ENCODE assay signal across 23 mouse cellular contexts in the genomic region with DNA sequence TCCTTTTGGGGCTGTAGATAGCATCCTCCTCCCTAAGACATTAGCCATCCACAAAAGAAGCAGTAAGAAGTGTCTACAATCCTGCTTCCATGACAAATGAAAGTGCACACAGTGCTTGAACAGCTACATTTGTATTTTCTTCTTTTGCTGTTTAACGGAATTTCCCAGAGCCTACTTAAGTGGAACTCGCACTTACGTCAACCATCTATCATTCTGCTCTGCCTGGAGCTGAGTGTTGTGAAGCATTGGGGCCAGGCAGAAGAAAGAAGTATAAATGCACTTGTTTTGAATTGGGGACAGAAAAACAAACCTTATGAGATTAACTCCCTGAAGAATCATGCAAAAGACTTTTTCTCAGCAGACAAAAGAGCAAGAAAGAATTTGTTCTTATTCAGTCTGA.
DNase-seq lines count a peak whose midpoint lies in the region; ATAC-seq and TF ChIP-seq lines count a peak whose summit lies in the region.
"Had no signal": no experiment of that assay in that cellular context is flagged by ENCODE, and none has a peak within 500 bp of the region (broad histone marks: within the 10 kb centered on the region; RNA-seq: fewer than 3 reads in every experiment).

No protein-coding gene starts in this region.

- H3K4me3 ChIP-seq in left cerebral cortex, adult 2 months, result no peak overlapping the region
- no peak overlapping the region for H3K4me3 ChIP-seq in CH12.LX (replicated peaks in 1 of 3; ENCODE audit: low read depth in 2 of 3, low read length in 2 of 3, poor library complexity in 1 of 3)

- TF ChIP-seq EP300 in CH12.LX (IDR thresholded peaks at IDR 0.05; ENCODE audit: low read length), result no peak

- no peak for DNase-seq in frontal cortex, postnatal 25 days (ENCODE audit: low spot score in 2 of 2)
- no peak for DNase-seq in left cerebral cortex, adult 2 months (ENCODE audit: extremely low spot score in 1 of 2, low spot score in 2 of 2)
- no peak for DNase-seq in left cerebral cortex, adult 18-20 months (ENCODE audit: low spot score in 2 of 2)
- no peak for DNase-seq in CH12.LX (ENCODE audit: extremely low read depth)
- peak; percentile 52 for DNase-seq in brain, adult 2 months (ENCODE audit: low read depth, low spot score)
- DNase-seq in spleen, adult 18-20 months, result no peak
- no peak for DNase-seq in lung, postnatal 4 days
- DNase-seq: adrenal gland, adult 2 months; adrenal gland, adult 8-10 months; adrenal gland, postnatal 10 days; adrenal gland, postnatal 14 days; adrenal gland, postnatal 25 days; adrenal gland, postnatal 36 days; B cell, adult 2 months; cerebellum, adult 11 months; cerebellum, adult 11-12 months; cerebellum, adult 18-20 months; cerebellum, adult 2 months had no signal

- H3K9ac ChIP-seq in CH12.LX (ENCODE audit: insufficient read depth, low read depth), result peak overlapping the region; percentile 53

- H3K36me3 ChIP-seq in CH12.LX (replicated peaks in 1 of 2; ENCODE audit: control insufficient read depth in 1 of 2, insufficient read depth in 1 of 2, low read length in 1 of 2), result no peaks in the 10 kb centered on the region
- H3K36me3 ChIP-seq: G1E had no signal

- TF ChIP-seq RAD21 in CH12.LX (IDR thresholded peaks at IDR 0.05; ENCODE audit: low read depth, low read length), result no peak; the same call in 1 of the 2 replicates

- H3K9me3 ChIP-seq in CH12.LX (replicated peaks; ENCODE audit: low read length), result no peaks in the 10 kb centered on the region

- H3K79me2 ChIP-seq in CH12.LX (replicated peaks; ENCODE audit: control insufficient read depth, extremely low read depth, insufficient read depth, poor library complexity, severe bottlenecking), result no peaks in the 10 kb centered on the region

- H3K27ac ChIP-seq in left cerebral cortex, adult 2 months, result peak overlapping the region; percentile 66
- peak overlapping the region; percentile 60 for H3K27ac ChIP-seq in CH12.LX (ENCODE audit: insufficient read depth, low read depth)

- peak overlapping the region; percentile 56 for H3K4me2 ChIP-seq in CH12.LX (ENCODE audit: insufficient read depth, low read depth, poor library complexity, severe bottlenecking)

- H3K27me3 ChIP-seq in CH12.LX (replicated peaks), result no peaks in the 10 kb centered on the region
- H3K27me3 ChIP-seq: Patski had no signal

- dilution Hi-C loops in CH12.LX (cut with MboI; ENCODE audit: extremely low pct_ligation_motif_present, extremely low pct_unique_long_range_greater_than_20kb, low sequenced_read_pairs), result no loop called here

- intact Hi-C loops in left cerebral cortex, adult 2 months (cut with DNase I), result loop anchor here (5.0 kb wide), 2 partner anchors 108 to 183 kb away; no protein-coding TSS in a partner anchor

- peak; percentile 62 for ATAC-seq in frontal cortex, adult (ENCODE audit: low TSS enrichment)
- ATAC-seq: activated CD4-positive, CD25-positive, alpha-beta regulatory T cell, adult 4 months; CD4-positive, CD25-positive, alpha-beta regulatory T cell, adult 4 months; Patski had no signal

- in situ Hi-C loops in CH12.LX (cut with MboI; ENCODE audit: low pct_ligation_motif_present, low pct_unique_long_range_greater_than_20kb, low sequenced_read_pairs), result no loop called here

- TF ChIP-seq CTCF in left cerebral cortex, adult 2 months (IDR thresholded peaks at IDR 0.05), result no peak
- no peak for TF ChIP-seq CTCF in CH12.LX (conservative IDR thresholded peaks at IDR 0.05 in 1 of 2, IDR thresholded peaks at IDR 0.05 in 1 of 2; ENCODE audit: low read depth in 2 of 2, low read length in 2 of 2)

- no peak for TF ChIP-seq POLR2A in CH12.LX (IDR thresholded peaks at IDR 0.05; ENCODE audit: low read depth, low read length)

- peaks cover 11 to 28% of the 10 kb centered on the region in 2 experiments; a peak in 3 of 4 replicates for H3K4me1 ChIP-seq in CH12.LX (ENCODE audit: control insufficient read depth in 1 of 2, insufficient read depth in 2 of 2)

TF ChIP-seq in CH12.LX, 34 proteins besides CTCF, POLR2A, EP300 and RAD21:
- 0 out of 2 replicates have a peak, but pooled peaks have one; percentile 42 for TF ChIP-seq TBP (conservative IDR thresholded peaks at IDR 0.05; ENCODE audit: low read depth, low read length)
- no peak for TF ChIP-seq BHLHE40 (IDR thresholded peaks at IDR 0.05; ENCODE audit: low read depth, low read length)
TF ChIP-seq in CH12.LX: peak in this region for 1.
